Mouse (Mus musculus): ENCODE results near the gene Arhgap25.
"Not testable (repeated sequence)": the region's sequence is repeated elsewhere in the genome, so short reads cannot be mapped to it uniquely, and the experiment has no call there.

Arhgap25 gene

GRCm38 (mm10) chr6:87536270-87536669 lies 3.2 kb upstream of the Arhgap25 start:
- DNase-seq (ENCODE audit: low spot score in 2 of 2): no peak

- peak in 1 of 2 experiments; percentile 59 for DNase-seq (ENCODE audit: low spot score in 2 of 2)
Observed at GRCm38 (mm10) chr6:87535651-87536050, 2.6 kb upstream of the Arhgap25 start.

GRCm38 (mm10) chr6:87534855-87535575 lies 2.0 kb upstream of the Arhgap25 start:
- no peak for DNase-seq (ENCODE audit: low spot score in 2 of 2)

- no peak for DNase-seq (ENCODE audit: low spot score in 2 of 2)
Observed at GRCm38 (mm10) chr6:87531456-87532015, 1.5 kb downstream of the Arhgap25 start.

- DNase-seq (ENCODE audit: low spot score in 2 of 2): no peak
Observed at GRCm38 (mm10) chr6:87530386-87530785, 2.7 kb downstream of the Arhgap25 start.

DNA sequence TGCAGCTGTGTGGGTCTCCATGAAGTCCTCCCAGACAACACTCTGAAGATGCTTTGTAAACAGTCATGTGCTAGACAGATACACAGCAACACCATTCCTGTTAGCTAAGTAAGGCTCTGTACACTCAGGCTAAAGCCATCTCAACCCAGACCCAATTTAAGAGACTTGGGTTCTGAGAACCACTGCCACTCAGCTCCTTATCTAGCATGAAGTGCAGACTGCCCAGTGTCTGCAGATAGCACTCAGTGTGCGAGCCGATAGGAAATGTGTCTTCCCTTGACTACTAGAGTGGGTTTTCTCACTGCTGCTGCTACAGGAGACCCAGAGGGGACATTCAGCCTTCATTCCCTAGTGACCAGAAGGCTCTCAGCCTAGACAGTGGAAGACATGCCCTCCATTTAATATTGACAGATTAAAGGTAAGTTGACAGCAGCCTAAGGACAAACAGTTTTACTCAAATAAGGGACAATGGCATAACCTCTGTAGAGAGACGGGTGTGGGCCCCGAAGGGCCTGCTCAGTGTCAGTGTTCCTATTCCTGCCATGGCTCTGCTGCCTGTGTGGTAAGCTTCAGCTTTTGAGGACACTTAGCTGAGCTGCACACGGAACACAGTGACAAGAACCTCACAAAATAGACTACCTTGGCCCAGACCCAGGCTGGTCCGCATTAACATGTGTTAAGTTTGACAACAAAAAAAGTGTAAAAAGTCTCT lies 5.1 kb downstream of the Arhgap25 start:
- no peak for DNase-seq (ENCODE audit: low spot score in 2 of 2)

DNA sequence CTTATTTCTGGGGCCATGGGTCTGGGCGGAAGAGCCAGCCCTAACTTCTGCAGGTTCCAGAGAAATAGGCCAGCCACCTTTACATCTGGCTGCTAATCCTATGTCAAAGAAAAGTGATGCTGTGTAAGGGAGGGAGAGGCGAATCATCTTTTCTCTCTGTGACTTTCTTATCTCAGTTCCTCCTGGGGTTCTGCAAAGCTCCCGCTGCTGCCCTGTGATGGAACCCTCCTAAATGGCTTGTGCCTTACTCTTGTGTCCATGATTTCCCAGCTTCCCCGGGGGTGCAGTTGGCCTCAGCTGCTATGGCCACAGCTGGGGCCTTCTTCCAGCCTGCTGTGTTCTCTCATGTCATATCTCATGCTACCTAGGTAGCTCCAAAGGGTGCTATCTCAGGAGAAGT lies 5.7 kb downstream of the Arhgap25 start:
- no peak for DNase-seq (ENCODE audit: low spot score in 2 of 2)

DNA sequence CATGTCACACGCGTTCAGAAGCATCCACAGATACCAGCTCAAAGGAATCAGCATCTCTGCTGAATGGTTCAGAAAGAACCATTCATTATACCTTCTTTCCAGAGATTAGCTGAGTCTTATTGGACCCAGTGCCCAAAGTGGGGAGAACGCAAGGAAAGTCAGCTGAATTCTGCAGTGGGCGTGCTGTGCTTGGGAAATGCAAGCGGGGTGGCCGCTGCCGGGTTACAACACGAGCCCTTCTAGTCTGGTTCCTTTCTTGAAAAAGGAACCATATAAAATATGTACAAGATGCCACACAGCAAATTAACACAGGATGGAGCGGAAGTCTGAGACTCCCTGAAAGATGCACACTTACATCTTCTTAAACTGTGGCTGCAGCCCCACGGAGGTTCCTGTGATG lies 7.9 kb downstream of the Arhgap25 start:
- no peak for DNase-seq (ENCODE audit: low spot score in 2 of 2)

DNA sequence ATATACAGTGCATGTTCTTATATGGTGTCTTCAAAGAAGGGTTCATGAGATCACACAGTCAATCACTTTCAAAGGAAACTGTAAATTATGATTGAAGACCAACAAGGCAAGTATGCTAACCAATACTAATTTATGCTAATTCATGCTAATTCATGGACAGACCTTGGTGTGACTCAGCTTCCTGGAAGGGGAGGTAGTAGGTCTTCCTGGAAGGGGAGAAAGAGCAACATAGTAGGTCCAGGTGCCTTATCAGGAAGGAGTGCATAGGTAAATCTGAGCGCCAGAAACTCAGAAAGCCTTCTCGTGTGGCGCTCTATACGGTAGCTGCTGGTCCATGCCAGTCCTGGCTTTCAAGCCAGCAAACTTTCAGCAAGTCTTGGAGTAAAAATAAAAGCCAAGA lies 8.8 kb downstream of the Arhgap25 start:
- DNase-seq (ENCODE audit: low spot score in 2 of 2): no peak

GRCm38 (mm10) chr6:87523736-87524135 lies 9.3 kb downstream of the Arhgap25 start:
- no peak for DNase-seq (ENCODE audit: low spot score in 2 of 2)

- DNase-seq (ENCODE audit: low spot score in 2 of 2): peak in 1 of 2 experiments; percentile 48
Observed at GRCm38 (mm10) chr6:87523085-87523484, 10.0 kb downstream of the Arhgap25 start.

GRCm38 (mm10) chr6:87522236-87522635 lies 10.8 kb downstream of the Arhgap25 start:
- DNase-seq (ENCODE audit: low spot score in 2 of 2): peak; percentile 74 to 82

DNA sequence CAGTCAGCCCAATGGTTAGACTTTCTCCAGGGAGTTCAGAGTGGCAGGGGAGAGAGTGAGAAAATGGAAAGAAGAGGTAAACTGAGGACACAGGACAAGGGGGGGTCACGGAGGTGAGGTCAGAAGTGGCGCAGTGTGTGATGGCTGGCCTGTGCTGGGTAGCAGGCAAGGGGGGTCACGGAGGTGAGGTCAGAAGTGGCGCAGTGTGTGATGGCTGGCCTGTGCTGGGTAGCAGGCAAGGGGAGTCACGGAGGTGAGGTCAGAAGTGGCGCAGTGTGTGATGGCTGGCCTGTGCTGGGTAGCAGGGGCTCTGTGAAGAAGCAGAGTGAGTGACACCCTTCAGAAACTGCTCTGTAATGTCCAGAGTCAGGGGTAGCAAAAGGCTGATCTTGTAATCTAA lies 11.4 kb downstream of the Arhgap25 start:
- not testable (repeated sequence) for DNase-seq (ENCODE audit: low spot score in 2 of 2)

GRCm38 (mm10) chr6:87520572-87520971 lies 12.5 kb downstream of the Arhgap25 start:
- no peak for DNase-seq (ENCODE audit: low spot score in 2 of 2)

GRCm38 (mm10) chr6:87519809-87520208 lies 13.2 kb downstream of the Arhgap25 start:
- DNase-seq (ENCODE audit: low spot score in 2 of 2): no peak

DNA sequence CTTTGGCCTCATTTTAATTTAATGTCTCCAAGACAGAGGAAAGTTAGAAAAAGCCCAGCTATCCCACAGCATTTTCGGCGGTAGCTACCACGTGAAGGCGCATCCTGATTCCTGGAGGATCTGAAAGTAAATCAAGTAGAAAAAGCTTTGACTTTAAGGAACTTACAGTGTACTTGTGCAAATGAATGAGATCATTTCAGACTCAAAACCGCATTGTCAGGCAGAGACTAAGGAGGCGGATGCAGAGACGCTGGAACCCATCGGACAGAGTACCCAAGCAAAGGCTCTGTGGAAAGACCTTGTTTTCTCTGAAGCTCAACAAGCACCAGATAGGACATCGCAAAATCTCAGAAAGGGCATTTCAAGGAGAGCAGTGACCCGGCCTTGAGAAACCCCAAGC lies 14.4 kb downstream of the Arhgap25 start:
- DNase-seq (ENCODE audit: low spot score in 2 of 2): no peak

GRCm38 (mm10) chr6:87517753-87518409 lies 15.2 kb downstream of the Arhgap25 start:
- no peak for DNase-seq (ENCODE audit: low spot score in 2 of 2)

- DNase-seq (ENCODE audit: low spot score in 2 of 2): no peak
Observed at GRCm38 (mm10) chr6:87514321-87514720, 18.7 kb downstream of the Arhgap25 start.

DNA sequence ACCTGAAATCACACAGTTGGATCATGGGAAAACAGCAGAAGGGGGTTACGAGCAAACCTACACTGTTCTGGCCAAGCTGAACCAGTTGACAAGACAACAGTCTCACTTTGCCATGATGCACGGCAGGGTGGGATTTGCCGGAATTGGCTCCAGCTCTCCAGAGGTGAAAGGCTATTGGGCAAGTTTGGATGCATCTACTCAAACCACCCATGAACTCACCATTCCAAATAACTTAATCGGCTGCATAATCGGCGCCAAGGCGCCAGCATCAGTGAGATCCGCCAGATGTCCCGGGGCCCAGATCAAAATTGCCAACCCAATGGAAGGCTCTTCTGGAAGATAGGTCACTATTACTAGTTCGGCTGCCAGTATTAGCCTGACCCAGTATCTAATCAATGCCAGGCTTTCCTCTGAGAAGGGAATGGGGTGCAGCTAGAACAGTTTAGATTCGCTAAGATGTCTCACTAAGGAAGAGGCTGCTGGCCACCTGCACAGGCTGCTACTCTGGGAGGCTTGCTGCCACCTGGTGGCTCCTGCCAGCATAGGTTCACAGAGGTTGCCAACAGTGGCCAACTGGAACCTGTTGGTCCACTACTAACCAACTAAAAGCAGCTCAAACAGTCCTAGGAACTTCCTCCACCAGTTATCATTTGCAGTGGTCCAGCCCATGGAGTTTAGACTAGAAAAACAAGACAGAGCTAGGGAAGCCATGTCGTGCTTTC lies 19.9 kb downstream of the Arhgap25 start:
- peak; percentile 73 to 82 for DNase-seq (ENCODE audit: low spot score in 2 of 2)

DNA sequence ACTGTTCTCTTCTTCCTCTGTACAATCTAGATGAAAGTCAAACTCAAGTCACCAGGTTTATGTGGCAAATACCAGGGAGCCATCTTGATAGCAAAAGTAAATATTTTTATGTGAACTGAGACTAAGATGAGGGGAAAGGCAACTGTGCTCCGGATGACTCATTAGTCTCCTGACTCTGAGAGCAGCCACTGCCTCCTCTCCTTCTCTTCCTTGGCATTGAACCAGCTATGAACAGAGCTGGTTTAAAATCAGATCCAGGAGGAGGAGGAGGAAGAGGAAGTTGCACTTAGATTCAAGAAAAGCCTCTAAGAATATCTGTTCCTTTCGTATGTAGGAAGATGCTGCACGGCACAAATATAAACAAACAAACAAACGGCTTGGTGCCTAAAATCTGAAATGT lies 22.1 kb downstream of the Arhgap25 start:
- DNase-seq (ENCODE audit: low spot score in 2 of 2): no peak

GRCm38 (mm10) chr6:87509806-87510205 lies 23.3 kb downstream of the Arhgap25 start:
- DNase-seq (ENCODE audit: low spot score in 2 of 2): no peak

GRCm38 (mm10) chr6:87504875-87505274 lies 28.2 kb downstream of the Arhgap25 start:
- no peak for DNase-seq (ENCODE audit: low spot score in 2 of 2)
